Mouse (Mus musculus) Muller cell, postnatal 12 days (primary cell): ENCODE results near the gene Rpsa.

Experiments
- DNase-seq: peaks from one replicate; pipeline ENCODE4 v3.0.0-alpha.2; 2015; ENCODE audit errors: inconsistent ontology term

The Rpsa gene

GRCm38 (mm10) chr9:120113456-120113855 is 14.0 kb upstream of the Rpsa start:
- DNase-seq, result no peak

DNA sequence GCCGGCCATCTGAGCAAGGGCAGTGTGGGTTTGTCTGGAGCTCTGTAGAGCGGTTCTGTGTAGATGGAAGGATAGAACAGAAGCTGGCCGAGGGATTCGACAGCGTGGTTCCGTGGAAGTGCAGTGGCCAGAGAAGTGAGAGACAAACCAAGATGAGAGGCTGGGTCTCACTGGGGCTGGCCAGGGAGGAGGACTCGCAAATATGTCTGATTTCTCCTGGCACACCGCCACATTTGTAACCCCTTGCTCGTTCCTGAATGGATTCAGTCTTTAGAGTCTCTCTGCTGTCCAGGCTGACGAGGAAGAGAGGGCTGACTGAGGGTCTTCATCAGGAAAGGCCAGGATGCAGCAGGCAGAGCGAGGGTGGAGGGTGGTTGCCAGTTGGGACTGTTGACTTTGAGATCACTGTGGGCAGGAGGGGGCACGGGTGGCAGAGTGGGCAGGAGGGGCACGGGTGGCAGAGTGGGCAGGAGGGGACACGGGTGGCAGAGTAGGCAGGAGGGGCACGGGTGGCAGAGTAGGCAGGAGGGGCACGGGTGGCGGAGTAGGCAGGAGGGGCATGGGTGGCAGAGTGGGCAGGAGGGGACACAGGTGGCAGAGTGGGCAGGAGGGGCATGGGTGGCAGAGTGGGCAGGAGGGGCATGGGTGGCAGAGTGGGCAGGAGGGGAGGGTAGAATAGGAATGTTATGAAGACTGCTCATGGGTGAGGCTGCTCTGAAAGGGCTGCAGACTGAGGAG is 13.3 kb upstream of the Rpsa start:
- no peak for DNase-seq

DNA sequence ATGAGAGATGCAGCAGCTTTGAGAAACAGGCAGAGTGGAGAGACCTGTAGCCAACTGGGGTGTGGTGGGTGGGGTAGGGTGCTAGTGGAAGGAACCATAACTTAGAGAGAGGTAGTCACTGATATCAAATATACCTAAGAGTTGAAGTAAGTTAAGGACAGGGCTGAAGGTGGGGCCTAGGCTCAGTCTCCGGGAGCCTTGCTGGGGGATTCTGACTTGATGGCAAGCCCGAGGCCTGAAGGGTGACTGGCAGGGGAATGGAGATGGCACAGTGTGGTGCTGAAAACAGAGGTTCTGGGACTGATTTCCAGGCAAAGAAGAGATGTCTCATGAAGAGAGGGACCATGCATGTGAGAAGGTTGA is 12.7 kb upstream of the Rpsa start:
- no peak for DNase-seq

DNA sequence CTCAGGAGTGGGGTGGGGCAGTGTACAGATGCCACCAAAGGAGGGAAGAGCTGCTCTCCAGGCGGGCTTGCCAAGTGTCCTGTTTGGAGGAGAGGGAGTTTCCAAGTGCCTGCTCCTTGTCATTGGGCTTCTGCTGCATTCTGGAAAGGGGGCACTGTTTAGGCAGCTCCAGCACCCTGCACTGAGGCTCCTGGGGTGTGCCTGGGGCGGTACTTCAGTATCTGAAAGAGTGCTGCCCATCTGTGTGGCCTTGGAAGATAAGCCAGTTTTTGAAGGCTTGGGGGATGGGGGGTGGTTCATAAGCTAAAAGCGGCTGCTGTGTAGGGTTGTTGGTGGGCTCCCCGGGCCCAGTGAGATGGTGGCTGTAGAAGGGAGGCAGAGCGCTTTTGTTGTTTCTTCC is 11.9 kb upstream of the Rpsa start:
- DNase-seq, result no peak

DNA sequence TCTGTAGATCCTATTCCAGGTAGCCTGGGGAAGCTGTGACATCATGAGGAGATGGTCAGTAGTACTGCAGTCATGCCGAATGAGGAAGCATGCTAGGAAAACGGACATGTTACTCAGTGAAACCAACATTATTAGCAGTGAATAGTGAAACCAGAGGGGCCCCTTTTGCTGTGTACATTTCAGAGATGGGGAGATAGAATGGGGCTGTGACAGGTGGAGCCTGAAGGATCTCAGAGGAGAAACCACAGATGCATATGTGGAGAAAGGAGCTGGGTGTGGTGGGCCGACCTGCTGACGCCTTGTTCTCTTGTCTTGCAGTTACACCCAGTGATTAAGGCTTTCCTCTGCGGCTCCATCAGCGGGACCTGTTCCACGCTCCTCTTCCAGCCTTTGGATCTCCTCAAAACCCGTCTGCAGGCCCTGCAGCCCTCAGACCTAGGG is 11.3 kb upstream of the Rpsa start:
- no peak for DNase-seq

DNA sequence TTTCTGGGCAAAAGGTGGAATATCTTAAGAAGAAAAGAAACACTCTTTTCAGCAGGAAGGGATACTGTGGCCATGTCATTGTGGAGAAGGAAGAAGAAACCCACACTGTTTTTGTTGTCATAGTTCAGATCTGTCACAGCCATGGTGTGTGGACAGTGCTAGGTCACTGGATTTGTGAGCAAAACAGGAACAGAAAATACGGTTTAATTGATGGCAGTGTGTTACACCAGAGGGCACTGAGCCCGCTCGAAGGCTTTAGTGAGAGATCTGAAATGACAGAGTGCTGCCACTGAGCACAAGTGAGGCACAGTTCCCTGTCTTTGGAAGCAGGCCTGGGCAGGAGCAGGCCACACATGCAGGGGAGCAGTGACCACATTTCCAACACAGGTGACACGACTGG is 9.3 kb upstream of the Rpsa start:
- DNase-seq, result no peak

- DNase-seq, result no peak
Measured at GRCm38 (mm10) chr9:120120503-120120902, 7.0 kb upstream of the Rpsa start.

DNA sequence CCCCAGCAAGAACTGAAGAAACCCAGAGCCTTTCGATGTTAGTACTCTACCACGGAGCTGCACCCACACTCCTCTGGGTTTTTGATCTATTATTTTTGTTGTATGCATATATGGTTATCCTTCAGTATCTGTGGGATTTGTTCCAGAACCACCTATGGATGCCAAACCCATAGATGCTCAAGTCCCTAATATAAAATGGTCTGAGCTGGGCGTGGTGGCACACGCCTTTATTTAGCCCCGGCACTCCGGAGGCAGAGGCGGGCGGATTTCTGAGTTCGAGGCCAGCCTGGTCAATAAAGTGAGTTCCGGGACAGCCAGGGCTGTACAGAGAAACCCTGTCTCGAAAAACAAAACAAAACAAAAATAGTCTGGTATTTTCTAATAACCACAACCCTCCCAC is 621 bp upstream of the Rpsa start:
- DNase-seq, result no peak

DNA sequence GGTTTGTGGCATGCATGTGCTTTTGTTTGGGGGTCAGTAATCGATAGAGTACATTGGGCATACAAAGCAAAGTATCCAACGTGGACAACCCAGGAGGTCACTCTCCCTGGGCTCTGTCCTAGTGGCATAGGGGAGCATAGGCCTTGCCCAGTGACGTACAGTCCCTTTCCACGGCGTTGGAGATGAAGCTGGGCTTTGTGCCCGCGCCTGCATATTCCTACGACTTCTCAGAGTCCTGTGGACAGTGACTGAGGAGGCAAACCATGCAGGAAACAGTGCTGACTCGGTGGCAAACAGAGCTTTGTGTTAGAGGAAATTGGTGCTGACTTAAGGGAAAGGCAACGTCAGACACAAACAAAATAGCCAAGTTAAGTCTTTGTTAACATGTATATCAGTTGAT is 1.8 kb downstream of the Rpsa start:
- DNase-seq, result no peak

DNA sequence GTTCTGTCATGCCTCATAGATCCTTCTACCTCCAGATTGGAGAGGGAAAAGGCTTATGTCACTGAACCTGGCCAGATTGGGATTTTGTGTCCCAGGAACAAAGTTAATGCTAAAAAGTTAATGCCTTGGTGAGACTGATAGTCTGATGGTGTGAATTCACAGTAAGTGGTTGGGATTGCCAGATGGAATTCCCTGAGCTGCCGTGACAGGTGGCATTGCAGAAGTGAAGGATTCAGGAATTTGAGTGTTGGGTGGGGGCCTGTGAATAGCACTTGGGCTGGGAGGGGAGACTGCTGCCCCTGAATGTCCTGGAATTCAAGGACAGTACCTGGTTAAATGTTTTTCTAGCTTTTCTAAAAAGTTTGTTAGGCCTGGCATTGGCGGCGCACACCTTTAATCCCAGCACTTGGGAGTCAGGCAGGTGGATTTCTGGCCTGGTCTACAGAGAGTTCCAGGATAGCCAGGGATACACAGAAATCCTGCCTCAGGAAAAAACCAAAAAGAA is 4.3 kb downstream of the Rpsa start:
- no peak for DNase-seq

GRCm38 (mm10) chr9:120132980-120133754 is 5.7 kb downstream of the Rpsa start:
- DNase-seq, result no peak

- no peak for DNase-seq
Measured at GRCm38 (mm10) chr9:120133755-120134475, 6.4 kb downstream of the Rpsa start.

GRCm38 (mm10) chr9:120134529-120135160 is 7.2 kb downstream of the Rpsa start:
- no peak for DNase-seq

- no peak for DNase-seq
Measured at GRCm38 (mm10) chr9:120135454-120135853, 8.0 kb downstream of the Rpsa start.

DNA sequence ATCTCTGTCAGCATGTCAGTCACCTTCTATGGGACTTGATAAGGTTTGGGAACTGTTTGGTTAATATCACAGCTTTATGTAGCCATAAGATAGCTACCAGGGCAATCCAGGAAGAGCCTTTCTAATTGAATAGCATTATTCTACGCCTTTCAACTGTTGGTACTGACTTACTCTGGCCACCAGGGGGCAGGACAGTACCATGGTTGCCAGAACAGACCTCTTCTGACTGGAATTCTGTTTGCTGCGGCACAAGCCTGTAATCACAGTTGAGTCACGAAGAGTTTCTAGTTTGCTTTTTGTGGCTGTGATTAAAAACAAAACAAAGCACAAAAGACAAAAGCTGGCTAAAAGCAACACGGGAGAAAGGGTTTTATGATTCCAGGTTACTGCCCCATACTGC is 13.2 kb downstream of the Rpsa start:
- DNase-seq, result peak; percentile 69

- DNase-seq, result no peak
Measured at GRCm38 (mm10) chr9:120144474-120144873, 17.0 kb downstream of the Rpsa start.

GRCm38 (mm10) chr9:120149222-120149828 is 21.8 kb downstream of the Rpsa start, which contains the start of gene Mobp:
Mobp (plus strand) TSS chr9:120149707.
- no peak for DNase-seq

- DNase-seq, result no peak
Measured at GRCm38 (mm10) chr9:120151152-120151551, 23.7 kb downstream of the Rpsa start.

DNA sequence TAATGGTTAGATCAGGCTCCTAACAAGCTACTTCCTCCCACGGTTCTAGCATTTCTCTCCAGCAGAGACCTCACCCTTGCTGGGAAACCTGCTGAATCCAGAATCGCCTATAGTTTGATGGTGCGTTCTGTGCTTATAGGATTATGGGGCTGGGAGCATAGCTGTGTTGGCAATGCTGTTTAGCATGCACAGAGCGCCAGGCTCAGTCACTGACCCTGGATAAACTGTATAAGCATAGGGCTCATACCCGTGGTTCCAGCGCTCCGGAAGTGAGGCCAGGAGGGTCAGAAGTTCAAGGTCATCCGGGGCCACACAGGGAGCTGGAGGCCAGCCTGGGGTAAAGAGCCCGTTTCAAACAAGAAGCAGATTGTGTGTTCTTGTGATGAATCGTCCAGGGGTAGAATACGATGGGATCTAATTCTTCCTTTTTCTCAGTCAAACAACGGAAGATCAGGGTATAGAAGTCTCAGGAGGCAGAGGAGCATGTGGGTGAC is 24.5 kb downstream of the Rpsa start:
- no peak for DNase-seq

DNA sequence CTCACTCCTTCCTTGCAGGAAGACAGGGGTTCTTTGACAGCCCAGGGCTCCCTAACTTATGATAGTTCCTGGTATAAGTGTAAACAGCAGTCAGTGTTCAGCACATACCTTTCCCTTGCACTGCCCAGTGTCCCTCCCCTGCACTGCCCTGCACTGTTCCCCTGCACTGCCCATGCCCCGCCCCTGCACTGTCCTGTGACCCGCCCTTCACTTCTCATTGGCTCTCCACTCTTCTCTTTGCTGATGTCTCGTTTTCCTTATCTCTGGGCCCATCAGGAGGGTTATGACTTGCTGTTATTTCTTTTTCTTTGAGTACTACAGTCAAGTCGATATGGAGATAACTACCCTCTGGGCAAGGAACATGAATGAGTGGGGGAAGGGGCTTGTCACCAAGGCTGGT is 30.6 kb downstream of the Rpsa start:
- no peak for DNase-seq

DNA sequence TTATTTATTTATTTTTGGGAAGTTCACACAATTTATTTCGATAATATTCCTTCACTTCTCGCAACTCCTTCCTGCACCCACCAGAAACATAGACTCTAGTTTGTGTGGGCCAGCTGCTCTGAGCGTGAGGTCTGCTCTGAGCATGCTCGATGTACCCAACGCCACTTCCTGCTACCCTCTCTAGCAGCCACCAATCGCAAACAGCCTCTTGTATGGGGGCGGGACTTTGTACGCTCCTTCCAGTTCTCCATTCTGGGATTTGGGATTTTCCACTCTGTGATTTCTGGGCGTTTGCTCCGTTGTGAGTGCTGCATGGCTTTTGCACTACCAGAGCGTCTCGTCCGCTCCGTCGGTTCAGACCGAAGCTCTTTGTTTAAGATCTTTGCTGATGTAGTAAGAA is 36.4 kb downstream of the Rpsa start:
- no peak for DNase-seq
